Mouse (Mus musculus): ENCODE data around the gene Sft2d2. TPM values are rescaled to one million over a fixed set of nuclear protein-coding genes. Genes with fewer than 3 reads are reported as not detected.

Gene Sft2d2
- total and polyA plus RNA-seq, 3 experiments: 14.1 to 19.7 (median 14.9) TPM

DNA sequence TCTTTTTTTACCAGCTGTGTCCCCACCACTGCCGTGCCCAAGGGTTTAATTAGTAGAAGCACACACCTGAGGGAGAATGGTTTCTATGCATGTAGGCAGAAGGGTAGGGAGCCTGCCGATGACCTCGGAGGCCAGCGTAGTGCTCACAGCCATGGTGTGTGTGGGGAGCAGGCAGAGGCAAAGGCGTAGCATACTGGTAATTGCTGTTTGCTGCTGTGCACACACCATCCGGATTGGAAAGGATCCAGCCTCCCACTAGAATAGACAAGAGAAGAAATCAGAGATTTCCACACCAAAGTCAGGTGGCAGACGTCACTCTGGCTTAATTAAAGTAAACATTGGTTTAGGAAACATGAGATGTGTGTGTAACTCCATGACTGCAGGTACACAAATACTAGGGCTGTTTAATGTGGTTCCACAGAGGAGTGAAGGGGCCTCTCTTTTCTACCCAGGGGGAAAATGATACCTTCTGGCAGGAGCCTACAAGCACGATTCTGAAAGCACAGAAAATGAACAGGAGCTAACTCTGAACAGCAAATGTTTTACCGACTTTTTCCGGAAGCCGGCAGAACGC is 51.8 kb downstream of the Sft2d2 start:
- no peak overlapping the region for H3K27ac ChIP-seq
- H3K4me1 ChIP-seq (ENCODE audit: control insufficient read depth, insufficient read depth, low read length): no peaks in the 10 kb centered on the region
- H3K9ac ChIP-seq (ENCODE audit: low read depth, low read length): no peak overlapping the region
- H3K79me2 ChIP-seq (replicated peaks; ENCODE audit: control insufficient read depth, insufficient read depth, low read length): no peaks in the 10 kb centered on the region
- no peak for DNase-seq
- no peak overlapping the region for H3K4me3 ChIP-seq
- 80% methylated on average over 12 of the region's 12 CpGs for WGBS
- TF ChIP-seq POLR2A (IDR thresholded peaks at IDR 0.05; ENCODE audit: insufficient read depth, low read depth, low read length) (no peak), EP300 (IDR thresholded peaks at IDR 0.05; ENCODE audit: insufficient read depth, low read depth, low read length) (no peak), CTCF (IDR thresholded peaks at IDR 0.05) (no peak)
- no peaks in the 10 kb centered on the region for H3K36me3 ChIP-seq (ENCODE audit: control insufficient read depth, insufficient read depth, low read length)
- no peaks in the 10 kb centered on the region for H3K27me3 ChIP-seq (ENCODE audit: control insufficient read depth, insufficient read depth, low read length)
- intact Hi-C loops (cut with DNase I): no loop called here

- Histone ChIP-seq H3K4me3 (no peak overlapping the region), H3K79me2 (replicated peaks; ENCODE audit: control insufficient read depth, insufficient read depth, low read length) (no peaks in the 10 kb centered on the region), H3K9ac (ENCODE audit: low read depth, low read length) (no peak overlapping the region), H3K36me3 (ENCODE audit: control insufficient read depth, insufficient read depth, low read length) (no peaks in the 10 kb centered on the region), H3K27ac (no peak overlapping the region), H3K27me3 (ENCODE audit: control insufficient read depth, insufficient read depth, low read length) (no peaks in the 10 kb centered on the region), H3K4me1 (ENCODE audit: control insufficient read depth, insufficient read depth, low read length) (no peaks in the 10 kb centered on the region)
- TF ChIP-seq EP300 (IDR thresholded peaks at IDR 0.05; ENCODE audit: insufficient read depth, low read depth, low read length) (no peak), CTCF (IDR thresholded peaks at IDR 0.05) (no peak), POLR2A (IDR thresholded peaks at IDR 0.05; ENCODE audit: insufficient read depth, low read depth, low read length) (no peak)
- WGBS: 40% methylated on average over 3 of the region's 3 CpGs
- no peak for DNase-seq
- intact Hi-C loops (cut with DNase I): no loop called here
These were observed 54.0 kb downstream of the Sft2d2 start for GRCm38 (mm10) chr1:165140227-165140626.

DNA sequence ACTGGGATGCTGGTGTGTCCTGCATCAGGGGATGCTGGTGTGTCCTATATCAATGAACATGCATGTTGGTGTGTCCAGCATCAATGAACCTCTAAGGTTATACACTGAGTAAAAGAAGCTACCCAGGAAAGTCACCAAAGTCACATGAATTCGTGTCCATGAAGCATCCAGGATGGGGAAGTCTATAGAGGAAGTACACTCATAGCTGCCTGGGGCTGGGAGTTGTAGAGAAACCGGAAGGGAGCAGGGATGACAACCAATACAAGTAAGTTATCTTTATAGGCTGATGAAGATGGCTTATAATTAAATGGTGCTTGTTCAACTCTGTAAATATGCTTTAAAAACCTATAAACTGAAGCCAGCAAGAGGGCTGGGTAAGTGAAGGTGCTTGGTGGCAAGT is 60.4 kb downstream of the Sft2d2 start:
- no peaks in the 10 kb centered on the region for H3K36me3 ChIP-seq (ENCODE audit: control insufficient read depth, insufficient read depth, low read length)
- H3K9ac ChIP-seq (ENCODE audit: low read depth, low read length): no peak overlapping the region
- no peaks in the 10 kb centered on the region for H3K27me3 ChIP-seq (ENCODE audit: control insufficient read depth, insufficient read depth, low read length)
- no peak for DNase-seq
- WGBS: 43% methylated on average over 2 of the region's 2 CpGs
- H3K4me1 ChIP-seq (ENCODE audit: control insufficient read depth, insufficient read depth, low read length): no peaks in the 10 kb centered on the region
- H3K79me2 ChIP-seq (replicated peaks; ENCODE audit: control insufficient read depth, insufficient read depth, low read length): no peaks in the 10 kb centered on the region
- intact Hi-C loops (cut with DNase I): no loop called here
- H3K4me3 ChIP-seq: no peak overlapping the region
- TF ChIP-seq EP300 (IDR thresholded peaks at IDR 0.05; ENCODE audit: insufficient read depth, low read depth, low read length) (no peak), CTCF (IDR thresholded peaks at IDR 0.05) (no peak)
- no peak overlapping the region for H3K27ac ChIP-seq

- DNase-seq: no peak
- intact Hi-C loops (cut with DNase I): no loop called here
- Histone ChIP-seq H3K36me3 (ENCODE audit: control insufficient read depth, insufficient read depth, low read length) (no peaks in the 10 kb centered on the region), H3K27ac (no peak overlapping the region), H3K4me3 (no peak overlapping the region), H3K79me2 (replicated peaks; ENCODE audit: control insufficient read depth, insufficient read depth, low read length) (no peaks in the 10 kb centered on the region), H3K4me1 (ENCODE audit: control insufficient read depth, insufficient read depth, low read length) (no peaks in the 10 kb centered on the region), H3K9ac (ENCODE audit: low read depth, low read length) (no peak overlapping the region), H3K27me3 (ENCODE audit: control insufficient read depth, insufficient read depth, low read length) (no peaks in the 10 kb centered on the region)
- no peak for TF ChIP-seq CTCF (IDR thresholded peaks at IDR 0.05)
- TF ChIP-seq POLR2A (IDR thresholded peaks at IDR 0.05; ENCODE audit: insufficient read depth, low read depth, low read length): no peak
- TF ChIP-seq EP300 (IDR thresholded peaks at IDR 0.05; ENCODE audit: insufficient read depth, low read depth, low read length): no peak
- 55% methylated on average over 5 of the region's 5 CpGs for WGBS
These were observed 61.0 kb downstream of the Sft2d2 start for GRCm38 (mm10) chr1:165133279-165133678.

DNA sequence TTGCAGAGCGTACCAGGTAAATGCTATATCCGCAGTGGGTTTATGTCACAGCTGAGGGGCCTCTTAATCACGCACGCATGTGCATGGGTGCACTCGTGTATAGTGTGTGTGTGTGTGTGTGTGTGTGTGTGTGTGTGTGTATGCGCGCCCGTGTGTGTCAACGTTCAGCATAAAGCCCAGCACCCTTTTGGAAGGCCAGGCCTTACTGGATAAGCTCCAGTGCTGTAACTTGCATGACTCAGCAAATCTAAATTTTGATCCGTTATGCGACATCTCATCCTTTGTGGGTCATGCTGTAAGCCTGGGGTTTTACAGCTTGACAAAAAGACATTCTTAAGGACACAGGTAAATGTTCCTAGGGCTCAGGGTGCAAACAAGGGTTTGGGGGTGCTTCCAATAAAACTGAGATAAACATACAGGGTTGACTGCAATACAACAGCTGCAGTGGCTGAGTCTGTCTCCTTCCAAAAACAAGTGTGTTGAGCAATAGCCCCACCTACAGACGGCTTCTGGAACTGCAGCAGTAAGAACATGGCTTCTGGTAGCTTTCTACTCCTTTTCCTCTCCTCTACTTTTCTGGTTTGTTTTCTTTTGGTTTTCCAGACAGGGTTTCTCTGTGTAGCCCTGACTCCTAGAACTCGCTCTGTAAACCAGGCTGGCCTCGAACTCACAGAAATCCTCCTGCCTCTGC is 61.9 kb downstream of the Sft2d2 start:
- H3K36me3 ChIP-seq (ENCODE audit: control insufficient read depth, insufficient read depth, low read length): no peaks in the 10 kb centered on the region
- intact Hi-C loops (cut with DNase I): no loop called here

GRCm38 (mm10) chr1:165129573-165129972 is 64.7 kb downstream of the Sft2d2 start:
- H3K9ac ChIP-seq (ENCODE audit: low read depth, low read length): no peak overlapping the region
- no peak overlapping the region for H3K27ac ChIP-seq
- H3K79me2 ChIP-seq (replicated peaks; ENCODE audit: control insufficient read depth, insufficient read depth, low read length): no peaks in the 10 kb centered on the region
- no peak for TF ChIP-seq CTCF (IDR thresholded peaks at IDR 0.05)
- TF ChIP-seq POLR2A (IDR thresholded peaks at IDR 0.05; ENCODE audit: insufficient read depth, low read depth, low read length): no peak
- TF ChIP-seq EP300 (IDR thresholded peaks at IDR 0.05; ENCODE audit: insufficient read depth, low read depth, low read length): no peak
- no peaks in the 10 kb centered on the region for H3K4me1 ChIP-seq (ENCODE audit: control insufficient read depth, insufficient read depth, low read length)
- no peak overlapping the region for H3K4me3 ChIP-seq
- WGBS: 59% methylated on average over 5 of the region's 5 CpGs
- no peaks in the 10 kb centered on the region for H3K27me3 ChIP-seq (ENCODE audit: control insufficient read depth, insufficient read depth, low read length)
- no peaks in the 10 kb centered on the region for H3K36me3 ChIP-seq (ENCODE audit: control insufficient read depth, insufficient read depth, low read length)
- DNase-seq: no peak
- intact Hi-C loops (cut with DNase I): no loop called here

More for the DNA sequence above, 61.9 kb downstream of the Sft2d2 start:
- peak; percentile 54 to 78 for DNase-seq
- H3K4me3 ChIP-seq: no peak overlapping the region
- H3K27me3 ChIP-seq (ENCODE audit: control insufficient read depth, insufficient read depth, low read length): no peaks in the 10 kb centered on the region
- no peak overlapping the region for H3K9ac ChIP-seq (ENCODE audit: low read depth, low read length)
- H3K4me1 ChIP-seq (ENCODE audit: control insufficient read depth, insufficient read depth, low read length): no peaks in the 10 kb centered on the region
- 61% methylated on average over 14 of the region's 14 CpGs for WGBS
- peak; percentile 93 for TF ChIP-seq CTCF (IDR thresholded peaks at IDR 0.05)
- TF ChIP-seq POLR2A (IDR thresholded peaks at IDR 0.05; ENCODE audit: insufficient read depth, low read depth, low read length): no peak
- TF ChIP-seq EP300 (IDR thresholded peaks at IDR 0.05; ENCODE audit: insufficient read depth, low read depth, low read length): 0 out of 2 replicates have a peak, but pooled peaks have one; percentile 32
- H3K27ac ChIP-seq: no peak overlapping the region
- no peaks in the 10 kb centered on the region for H3K79me2 ChIP-seq (replicated peaks; ENCODE audit: control insufficient read depth, insufficient read depth, low read length)

Other genes with a start within 250 kb of the Sft2d2 start
- gene Tbx19, start 33.7 kb downstream of the Sft2d2 start, total RNA-seq (2021): not detected
- not detected in 2 replicates for gene Tbx19, start 33.7 kb downstream of the Sft2d2 start, polyA plus RNA-seq (2012; rRNA removed)
- 10 to 100 TPM; 36.1 to 37.2 TPM for gene Tiprl, start 42.6 kb upstream of the Sft2d2 start, total RNA-seq (2021)
- 17.6 and 22.5 TPM in 2 replicates for gene Tiprl, start 42.6 kb upstream of the Sft2d2 start, polyA plus RNA-seq (2012; rRNA removed)
- gene Gpr161, start 101.4 kb upstream of the Sft2d2 start, total RNA-seq (2021): 1 to 10 TPM; 1.4 to 1.5 TPM
- gene Gpr161, start 101.4 kb upstream of the Sft2d2 start, polyA plus RNA-seq (2012; rRNA removed): 2.2 and 2.7 TPM in 2 replicates

Data from heart, adult 2 months (tissue).